Mouse (Mus musculus) layer of hippocampus, postnatal 25 days (tissue): ENCODE results near the gene Chl1. TPM values are rescaled to one million over a fixed set of nuclear protein-coding genes. Genes with fewer than 3 reads are reported as not detected.

Source experiments
- DNase-seq, 2 experiments: peaks; one replicate each; pipeline ENCODE4 v3.0.0; 2022; ENCODE audit warnings: mixed read lengths in 2 of 2, low spot score in 1 of 2; ENCODE audit errors: extremely low spot score in 1 of 2
- total RNA-seq, 2 experiments: library from RNA; stranded (reverse); gene quantifications; 2 replicates each; pipeline ENCODE4 v1.2.3; 2021

The Chl1 gene
- total RNA-seq, 2 experiments from 2014 or later: 162 to 167 TPM

- no peak for DNase-seq
These were observed 243.5 kb downstream of the Chl1 start for GRCm38 (mm10) chr6:103753891-103754290.

GRCm38 (mm10) chr6:103766830-103767229 is 256.4 kb downstream of the Chl1 start:
- DNase-seq: no peak

- no peak for DNase-seq
These were observed 270.7 kb downstream of the Chl1 start for GRCm38 (mm10) chr6:103781058-103781457.

- no peak for DNase-seq
These were observed 280.8 kb downstream of the Chl1 start for GRCm38 (mm10) chr6:103791077-103791632.

- no peak for DNase-seq
These were observed 284.9 kb downstream of the Chl1 start for GRCm38 (mm10) chr6:103795241-103795640.
